Mouse (Mus musculus) retina, postnatal 1 day (tissue): ENCODE measurements at regions not wholly inside any gene's neighbourhood (a gene's known extent, or its start where the extent isn't known, plus 50 kb on each side); places are given as distances from the start of the nearest gene placed in this dataset.

Source experiments
- DNase-seq: peaks from one replicate; pipeline ENCODE4 v3.0.0-alpha.2; 2012

GRCm38 (mm10) chr13:83880772-83881171 lies 341.3 kb upstream of the Tmem161b start:
- DNase-seq, result peak; percentile 46

- no peak for DNase-seq
Observed at GRCm38 (mm10) chr13:83882839-83883238, 339.3 kb upstream of the Tmem161b start.

GRCm38 (mm10) chr13:83883821-83884220 lies 338.3 kb upstream of the Tmem161b start:
- DNase-seq, result peak; percentile 69

GRCm38 (mm10) chr13:83884226-83884625 lies 337.9 kb upstream of the Tmem161b start:
- DNase-seq, result peak; percentile 81

- DNase-seq, result peak; percentile 95
Observed at GRCm38 (mm10) chr13:83884766-83885543, 337.1 kb upstream of the Tmem161b start.

GRCm38 (mm10) chr13:83885729-83886128 lies 336.4 kb upstream of the Tmem161b start:
- DNase-seq, result no peak

GRCm38 (mm10) chr13:83914697-83915096 lies 307.4 kb upstream of the Tmem161b start:
- DNase-seq, result no peak

GRCm38 (mm10) chr13:83932761-83933160 lies 289.3 kb upstream of the Tmem161b start:
- no peak for DNase-seq

- DNase-seq, result no peak
Observed at GRCm38 (mm10) chr13:83946495-83946894, 275.6 kb upstream of the Tmem161b start.

- no peak for DNase-seq
Observed at GRCm38 (mm10) chr13:83951163-83951562, 270.9 kb upstream of the Tmem161b start.

- DNase-seq, result no peak
Observed at GRCm38 (mm10) chr13:83951808-83952207, 270.3 kb upstream of the Tmem161b start.

GRCm38 (mm10) chr13:83952353-83952752 lies 269.7 kb upstream of the Tmem161b start:
- no peak for DNase-seq

- peak; percentile 12 for DNase-seq
Observed at GRCm38 (mm10) chr13:83952862-83953261, 269.2 kb upstream of the Tmem161b start.

- DNase-seq, result peak; percentile 25
Observed at GRCm38 (mm10) chr13:83955701-83956100, 266.4 kb upstream of the Tmem161b start.

- no peak for DNase-seq
Observed at GRCm38 (mm10) chr13:83978541-83978940, 243.6 kb upstream of the Tmem161b start.

- no peak for DNase-seq
Observed at GRCm38 (mm10) chr13:83979535-83979934, 242.6 kb upstream of the Tmem161b start.

GRCm38 (mm10) chr13:83984651-83985331 lies 237.3 kb upstream of the Tmem161b start:
- DNase-seq, result peak; percentile 35

GRCm38 (mm10) chr13:83987746-83988423 lies 234.2 kb upstream of the Tmem161b start:
- DNase-seq, result peak; percentile 55

- DNase-seq, result peak; percentile 6
Observed at GRCm38 (mm10) chr13:83988517-83988916, 233.6 kb upstream of the Tmem161b start.

GRCm38 (mm10) chr13:83997599-83998369 lies 224.3 kb upstream of the Tmem161b start:
- no peak for DNase-seq

GRCm38 (mm10) chr13:84021771-84022170 lies 200.3 kb upstream of the Tmem161b start:
- no peak for DNase-seq

- DNase-seq, result no peak
Observed at GRCm38 (mm10) chr13:84023021-84023420, 199.1 kb upstream of the Tmem161b start.

- DNase-seq, result peak; percentile 37
Observed at GRCm38 (mm10) chr13:84023637-84024036, 198.5 kb upstream of the Tmem161b start.
